Mouse (Mus musculus) lung, postnatal 0 days (tissue): Measurements from ENCODE around the gene Ahnak.

Experiments used
- CTCF ChIP-seq: IDR thresholded peaks from 2 replicates; pipeline ENCODE4 v1.5.1; 2016; ENCODE audit warnings: antibody characterized with exemption, mild to moderate bottlenecking
- EP300 ChIP-seq: IDR thresholded peaks from 2 replicates; pipeline ENCODE4 v1.6.1; 2016; ENCODE audit warnings: antibody characterized with exemption, mild to moderate bottlenecking, control low read depth

DNA sequence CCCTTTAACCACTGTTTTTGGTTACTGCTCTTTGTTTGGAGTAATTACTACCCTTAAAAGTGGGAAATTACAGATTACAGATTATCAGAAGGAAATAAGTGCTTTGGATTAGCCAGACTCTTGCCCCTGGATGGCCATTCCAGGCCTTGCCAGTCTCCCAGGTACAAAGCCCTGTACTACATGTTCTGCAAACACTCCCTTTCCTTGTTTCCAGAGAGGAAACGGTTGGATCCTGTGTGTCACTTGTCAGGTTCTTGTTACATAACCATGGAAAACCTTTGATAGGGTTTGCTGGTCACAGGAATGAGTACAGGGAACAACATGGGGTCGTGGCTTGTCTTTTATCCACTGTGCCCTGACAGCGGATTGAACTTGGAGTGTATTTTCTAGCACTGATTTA is 39.3 kb downstream of the Ahnak start:
- TF ChIP-seq CTCF: no peak
- TF ChIP-seq EP300: no peak
